Mouse (Mus musculus): ENCODE measurements at regions not wholly inside any gene's neighbourhood (a gene's known extent, or its start where the extent isn't known, plus 50 kb on each side); places are given as distances from the start of the nearest gene placed in this dataset.
A peak's percentile ranks its signal among the peaks of the same experiment; 100 is the strongest.

GRCm38 (mm10) chr6:67186537-67187274 lies 51.3 kb upstream of the Serbp1 start:
- H3K9ac ChIP-seq (ENCODE audit: low read depth, low read length) = no peak overlapping the region
- H3K36me3 ChIP-seq (ENCODE audit: control insufficient read depth, insufficient read depth, low read length) = no peaks in the 10 kb centered on the region
- H3K4me3 ChIP-seq (ENCODE audit: low read length) = no peak overlapping the region
- no peak overlapping the region for H3K27ac ChIP-seq (ENCODE audit: low read length)
- H3K4me1 ChIP-seq (ENCODE audit: control insufficient read depth, insufficient read depth, low read length) = no peaks in the 10 kb centered on the region
- ATAC-seq = 0 out of 2 replicates have a peak, but pooled peaks have one; percentile 52
- H3K27me3 ChIP-seq (replicated peaks; ENCODE audit: control insufficient read depth, insufficient read depth, low read length) = no peaks in the 10 kb centered on the region
- H3K4me2 ChIP-seq (ENCODE audit: low read depth, low read length) = no peak overlapping the region
- H3K9me3 ChIP-seq (ENCODE audit: control insufficient read depth, low read length) = no peaks in the 10 kb centered on the region
- 84% methylated on average over 7 of the region's 7 CpGs for WGBS

- no peak overlapping the region for H3K27ac ChIP-seq (ENCODE audit: low read length)
- H3K4me3 ChIP-seq (ENCODE audit: low read length) = no peak overlapping the region
- no peaks in the 10 kb centered on the region for H3K9me3 ChIP-seq (ENCODE audit: control insufficient read depth, low read length)
- no peaks in the 10 kb centered on the region for H3K36me3 ChIP-seq (ENCODE audit: control insufficient read depth, insufficient read depth, low read length)
- H3K27me3 ChIP-seq (replicated peaks; ENCODE audit: control insufficient read depth, insufficient read depth, low read length) = no peaks in the 10 kb centered on the region
- H3K9ac ChIP-seq (ENCODE audit: low read depth, low read length) = no peak overlapping the region
- no peak overlapping the region for H3K4me2 ChIP-seq (ENCODE audit: low read depth, low read length)
- no peak for ATAC-seq
- 85% methylated on average over 2 of the region's 2 CpGs for WGBS
- no peaks in the 10 kb centered on the region for H3K4me1 ChIP-seq (ENCODE audit: control insufficient read depth, insufficient read depth, low read length)
These were observed 53.3 kb upstream of the Serbp1 start for GRCm38 (mm10) chr6:67184662-67185061.

GRCm38 (mm10) chr6:67183481-67184215 lies 54.3 kb upstream of the Serbp1 start:
- Histone ChIP-seq H3K9ac (ENCODE audit: low read depth, low read length) (no peak overlapping the region), H3K9me3 (ENCODE audit: control insufficient read depth, low read length) (no peaks in the 10 kb centered on the region), H3K4me2 (ENCODE audit: low read depth, low read length) (no peak overlapping the region), H3K4me1 (ENCODE audit: control insufficient read depth, insufficient read depth, low read length) (no peaks in the 10 kb centered on the region), H3K36me3 (ENCODE audit: control insufficient read depth, insufficient read depth, low read length) (no peaks in the 10 kb centered on the region), H3K4me3 (ENCODE audit: low read length) (no peak overlapping the region), H3K27me3 (replicated peaks; ENCODE audit: control insufficient read depth, insufficient read depth, low read length) (no peaks in the 10 kb centered on the region), H3K27ac (ENCODE audit: low read length) (no peak overlapping the region)
- no peak for ATAC-seq
- WGBS = 80% methylated on average over 15 of the region's 15 CpGs

GRCm38 (mm10) chr6:67182453-67182852 lies 55.5 kb upstream of the Serbp1 start:
- Histone ChIP-seq H3K9me3 (ENCODE audit: control insufficient read depth, low read length) (no peaks in the 10 kb centered on the region), H3K4me2 (ENCODE audit: low read depth, low read length) (no peak overlapping the region), H3K9ac (ENCODE audit: low read depth, low read length) (no peak overlapping the region), H3K27me3 (replicated peaks; ENCODE audit: control insufficient read depth, insufficient read depth, low read length) (no peaks in the 10 kb centered on the region), H3K36me3 (ENCODE audit: control insufficient read depth, insufficient read depth, low read length) (no peaks in the 10 kb centered on the region), H3K27ac (ENCODE audit: low read length) (no peak overlapping the region), H3K4me3 (ENCODE audit: low read length) (no peak overlapping the region), H3K4me1 (ENCODE audit: control insufficient read depth, insufficient read depth, low read length) (no peaks in the 10 kb centered on the region)
- peak; percentile 65; the same call in 1 of the 2 replicates for ATAC-seq
- WGBS = 72% methylated on average over 2 of the region's 2 CpGs

- no peak overlapping the region for H3K4me3 ChIP-seq (ENCODE audit: low read length)
- H3K4me1 ChIP-seq (ENCODE audit: control insufficient read depth, insufficient read depth, low read length) = no peaks in the 10 kb centered on the region
- no peaks in the 10 kb centered on the region for H3K36me3 ChIP-seq (ENCODE audit: control insufficient read depth, insufficient read depth, low read length)
- H3K4me2 ChIP-seq (ENCODE audit: low read depth, low read length) = no peak overlapping the region
- H3K9me3 ChIP-seq (ENCODE audit: control insufficient read depth, low read length) = no peaks in the 10 kb centered on the region
- no peak for ATAC-seq
- 85% methylated on average over 4 of the region's 4 CpGs for WGBS
- no peak overlapping the region for H3K9ac ChIP-seq (ENCODE audit: low read depth, low read length)
- no peaks in the 10 kb centered on the region for H3K27me3 ChIP-seq (replicated peaks; ENCODE audit: control insufficient read depth, insufficient read depth, low read length)
- H3K27ac ChIP-seq (ENCODE audit: low read length) = no peak overlapping the region
These were observed 56.5 kb upstream of the Serbp1 start for GRCm38 (mm10) chr6:67181459-67181858.

GRCm38 (mm10) chr6:67179416-67179815 lies 58.6 kb upstream of the Serbp1 start:
- no peak overlapping the region for H3K9ac ChIP-seq (ENCODE audit: low read depth, low read length)
- no peaks in the 10 kb centered on the region for H3K36me3 ChIP-seq (ENCODE audit: control insufficient read depth, insufficient read depth, low read length)
- H3K27me3 ChIP-seq (replicated peaks; ENCODE audit: control insufficient read depth, insufficient read depth, low read length) = no peaks in the 10 kb centered on the region
- no peaks in the 10 kb centered on the region for H3K9me3 ChIP-seq (ENCODE audit: control insufficient read depth, low read length)
- H3K4me1 ChIP-seq (ENCODE audit: control insufficient read depth, insufficient read depth, low read length) = no peaks in the 10 kb centered on the region
- H3K4me3 ChIP-seq (ENCODE audit: low read length) = no peak overlapping the region
- no peak for ATAC-seq
- H3K4me2 ChIP-seq (ENCODE audit: low read depth, low read length) = no peak overlapping the region
- no peak overlapping the region for H3K27ac ChIP-seq (ENCODE audit: low read length)
- 80% methylated on average over 7 of the region's 7 CpGs for WGBS

- 80% methylated on average over 4 of the region's 4 CpGs for WGBS
- ATAC-seq = no peak
- H3K4me2 ChIP-seq (ENCODE audit: low read depth, low read length) = no peak overlapping the region
- H3K4me1 ChIP-seq (ENCODE audit: control insufficient read depth, insufficient read depth, low read length) = no peaks in the 10 kb centered on the region
- H3K27me3 ChIP-seq (replicated peaks; ENCODE audit: control insufficient read depth, insufficient read depth, low read length) = no peaks in the 10 kb centered on the region
- H3K9me3 ChIP-seq (ENCODE audit: control insufficient read depth, low read length) = no peaks in the 10 kb centered on the region
- no peak overlapping the region for H3K9ac ChIP-seq (ENCODE audit: low read depth, low read length)
- no peak overlapping the region for H3K27ac ChIP-seq (ENCODE audit: low read length)
- H3K4me3 ChIP-seq (ENCODE audit: low read length) = no peak overlapping the region
- no peaks in the 10 kb centered on the region for H3K36me3 ChIP-seq (ENCODE audit: control insufficient read depth, insufficient read depth, low read length)
These were observed 59.4 kb upstream of the Serbp1 start for GRCm38 (mm10) chr6:67178531-67178930.

GRCm38 (mm10) chr6:67178101-67178500 lies 59.9 kb upstream of the Serbp1 start:
- ATAC-seq = 0 out of 2 replicates have a peak, but pooled peaks have one; percentile 33
- H3K9me3 ChIP-seq (ENCODE audit: control insufficient read depth, low read length) = no peaks in the 10 kb centered on the region
- H3K36me3 ChIP-seq (ENCODE audit: control insufficient read depth, insufficient read depth, low read length) = no peaks in the 10 kb centered on the region
- H3K27ac ChIP-seq (ENCODE audit: low read length) = no peak overlapping the region
- no peak overlapping the region for H3K4me2 ChIP-seq (ENCODE audit: low read depth, low read length)
- WGBS = 17% methylated on average over 1 of the region's 1 CpGs
- no peak overlapping the region for H3K9ac ChIP-seq (ENCODE audit: low read depth, low read length)
- no peaks in the 10 kb centered on the region for H3K27me3 ChIP-seq (replicated peaks; ENCODE audit: control insufficient read depth, insufficient read depth, low read length)
- H3K4me3 ChIP-seq (ENCODE audit: low read length) = no peak overlapping the region
- no peaks in the 10 kb centered on the region for H3K4me1 ChIP-seq (ENCODE audit: control insufficient read depth, insufficient read depth, low read length)

GRCm38 (mm10) chr6:67170674-67170946 lies 67.4 kb upstream of the Serbp1 start:
- Histone ChIP-seq H3K4me2 (ENCODE audit: low read depth, low read length) (peak overlapping the region; percentile 30), H3K27me3 (replicated peaks; ENCODE audit: control insufficient read depth, insufficient read depth, low read length) (no peaks in the 10 kb centered on the region), H3K27ac (ENCODE audit: low read length) (0 out of 2 replicates have a peak overlapping the region, but pooled peaks have one; percentile 12), H3K9ac (ENCODE audit: low read depth, low read length) (peak overlapping the region; percentile 29; the same call in 1 of the 2 replicates), H3K4me3 (ENCODE audit: low read length) (peak overlapping the region; percentile 27), H3K4me1 (ENCODE audit: control insufficient read depth, insufficient read depth, low read length) (no peaks in the 10 kb centered on the region; the same call in 1 of the 2 replicates), H3K9me3 (ENCODE audit: control insufficient read depth, low read length) (no peaks in the 10 kb centered on the region), H3K36me3 (ENCODE audit: control insufficient read depth, insufficient read depth, low read length) (no peaks in the 10 kb centered on the region)
- ATAC-seq = no peak; the same call in 1 of the 2 replicates
- WGBS = 85% methylated on average over 5 of the region's 5 CpGs
